Mouse (Mus musculus) myocyte (in vitro differentiated cells): ENCODE results near the gene Mcrip1. TPM values are rescaled to one million over a fixed set of nuclear protein-coding genes. Genes with fewer than 3 reads are reported as not detected.

Experiments
- H3K27me3 ChIP-seq: one replicate; pipeline ENCODE4 v1.6.1; 2011; ENCODE audit not compliant: control insufficient read depth, insufficient read depth, insufficient read length
- H3K36me3 ChIP-seq: one replicate; pipeline ENCODE4 v1.6.1; 2011; ENCODE audit not compliant: control insufficient read depth, insufficient read depth
- H3K4me2 ChIP-seq: one replicate; pipeline ENCODE4 v1.6.1; 2011; ENCODE audit warnings: low read depth, control low read depth
- H3K4me3 ChIP-seq: one replicate; pipeline ENCODE4 v1.5.1; 2011; ENCODE audit warnings: mild to moderate bottlenecking, control low read depth, moderate library complexity
- H3K79me2 ChIP-seq: one replicate; pipeline ENCODE4 v1.6.1; 2011; ENCODE audit not compliant: control insufficient read depth, insufficient read depth
- H3ac ChIP-seq: one replicate; pipeline ENCODE4 v1.6.1; 2011; ENCODE audit not compliant: control insufficient read depth, insufficient read length
- CEBPB ChIP-seq: IDR thresholded peaks from 2 replicates; pipeline ENCODE4 v1.6.1; 2011; ENCODE audit warnings: mild to moderate bottlenecking, moderate library complexity; ENCODE audit not compliant: poor library complexity, insufficient read depth, severe bottlenecking
- E2F4 ChIP-seq: IDR thresholded peaks from one replicate; pipeline ENCODE4 v1.6.1; 2011; ENCODE audit warnings: mild to moderate bottlenecking, control low read depth, moderate library complexity; ENCODE audit not compliant: insufficient read depth
- MAX ChIP-seq: IDR thresholded peaks from one replicate; pipeline ENCODE4 v1.6.1; 2011; ENCODE audit warnings: low read depth, mild to moderate bottlenecking, control low read depth
- MYOD1 ChIP-seq, 3 experiments: IDR thresholded peaks; one replicate each; pipeline ENCODE4 v1.6.1; 2011; ENCODE audit warnings: control low read depth in 2 of 3, low read depth in 2 of 3, mild to moderate bottlenecking in 2 of 3, moderate library complexity in 1 of 3; ENCODE audit not compliant: insufficient read length in 2 of 3, control insufficient read depth in 1 of 3
- MYOG ChIP-seq, 3 experiments: IDR thresholded peaks; one replicate each; pipeline ENCODE4 v1.6.1; 2011; ENCODE audit warnings: control low read depth in 2 of 3, low read depth in 2 of 3, mild to moderate bottlenecking in 2 of 3; ENCODE audit not compliant: insufficient read length in 2 of 3, control insufficient read depth in 1 of 3, insufficient read depth in 1 of 3
- POLR2A ChIP-seq: IDR thresholded peaks from one replicate; pipeline ENCODE4 v1.6.1; 2011; ENCODE audit warnings: low read depth, mild to moderate bottlenecking, control low read depth, moderate library complexity; ENCODE audit not compliant: insufficient read length
- POLR2AphosphoS2 ChIP-seq: IDR thresholded peaks from one replicate; pipeline ENCODE4 v1.6.1; 2011; ENCODE audit warnings: low read depth, control low read depth; ENCODE audit not compliant: insufficient read length
- REST ChIP-seq: IDR thresholded peaks from one replicate; pipeline ENCODE4 v1.6.1; 2011; ENCODE audit warnings: mild to moderate bottlenecking, control low read depth, moderate library complexity; ENCODE audit not compliant: insufficient read depth, insufficient read length
- SRF ChIP-seq: IDR thresholded peaks from one replicate; pipeline ENCODE4 v1.6.1; 2011; ENCODE audit warnings: low read depth; ENCODE audit not compliant: control insufficient read depth, insufficient read length
- TCF12 ChIP-seq: IDR thresholded peaks from one replicate; pipeline ENCODE4 v1.6.1; 2011; ENCODE audit warnings: mild to moderate bottlenecking, control low read depth; ENCODE audit not compliant: poor library complexity, insufficient read depth, severe bottlenecking
- TCF3 ChIP-seq: IDR thresholded peaks from one replicate; pipeline ENCODE4 v1.6.1; 2011; ENCODE audit warnings: low read depth, control low read depth; ENCODE audit not compliant: insufficient read length
- USF1 ChIP-seq: IDR thresholded peaks from one replicate; pipeline ENCODE4 v1.6.1; 2011; ENCODE audit warnings: low read depth, mild to moderate bottlenecking, control low read depth, moderate library complexity
- polyA plus RNA-seq: library from polyadenylated mRNA; unstranded; fragments of >200 nt; fragmentation: generic; extraction: Trizol; gene quantifications from one replicate; pipeline ENCODE4 v1.2.1, GENCODE M21; 2012; ENCODE audit warnings: missing spikeins

Mcrip1 gene
- 237 TPM for polyA plus RNA-seq

DNA sequence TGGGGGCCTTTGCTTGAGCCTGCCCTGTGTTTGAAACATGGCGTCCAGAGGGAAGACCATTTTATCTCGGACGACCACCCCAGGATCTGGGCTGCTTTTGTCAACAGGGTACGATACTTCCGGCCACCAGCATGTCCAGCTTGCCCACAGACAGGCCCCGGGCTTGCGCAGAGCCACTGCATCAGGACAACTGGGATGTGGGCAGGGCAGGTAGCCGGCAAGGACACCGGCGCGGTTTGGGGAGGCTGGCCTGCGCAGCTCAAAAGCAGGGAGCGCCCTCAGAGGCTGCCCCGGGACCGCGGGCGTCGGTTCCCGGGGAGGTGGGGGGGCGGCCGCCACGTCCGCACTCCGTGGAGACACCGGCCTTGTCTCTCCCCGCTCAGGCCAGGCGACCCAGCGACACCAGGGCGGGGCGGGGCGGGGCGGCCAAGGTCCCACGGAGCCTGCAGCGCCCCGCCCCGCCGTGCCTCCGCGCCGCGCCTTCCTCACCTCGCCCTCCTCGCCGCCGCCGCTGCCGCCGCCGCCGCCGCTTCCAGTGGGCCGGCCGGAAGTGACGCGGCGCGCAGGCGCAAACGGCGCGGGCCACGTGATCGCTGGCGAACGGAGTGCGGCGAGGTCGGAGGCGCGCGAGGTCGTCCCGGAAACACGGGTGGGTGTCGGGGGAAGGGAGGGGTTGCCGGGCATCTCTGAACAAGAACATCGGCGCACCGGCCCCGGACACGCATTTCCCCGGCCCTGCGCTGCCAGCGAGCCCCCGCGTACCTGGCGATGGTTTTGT, at the start of gene Mcrip1:
Gene Mcrip1 (minus strand): TSS at position 560 of the 778 bp plus-strand sequence.
- peak within 1 kb of the TSS; percentile 99 for H3K4me2 ChIP-seq
- TF ChIP-seq E2F4 (peak; percentile 26), POLR2A (peak; percentile 92), TCF12 (no peak), REST (no peak), MAX (no peak), CEBPB (no peak), USF1 (peak; percentile 89), SRF (no peak), TCF3 (no peak), POLR2AphosphoS2 (peak; percentile 93), MYOD1 (IDR thresholded peaks at IDR 0.05; ENCODE audit: control insufficient read depth in 1 of 3, insufficient read length in 2 of 3, low read depth in 2 of 3) (peak in 1 of 3 experiments; percentile 40), MYOG (IDR thresholded peaks at IDR 0.05; ENCODE audit: control insufficient read depth in 1 of 3, insufficient read depth in 1 of 3, insufficient read length in 2 of 3, low read depth in 2 of 3) (peak in 1 of 3 experiments; percentile 28)
- H3K36me3 ChIP-seq, result no peaks in the 10 kb centered on the region
- peak within 1 kb of the TSS; percentile 75 for H3K4me3 ChIP-seq
- peaks cover 33% of the 10 kb centered on the region for H3K79me2 ChIP-seq
- peak within 1 kb of the TSS; percentile 63 for H3ac ChIP-seq
- no peaks in the 10 kb centered on the region for H3K27me3 ChIP-seq

GRCm38 (mm10) chr11:120598990-120599549, 49.5 kb upstream of the Mcrip1 start:
- no peak for TF ChIP-seq USF1
- no peak for TF ChIP-seq E2F4
- no peak for TF ChIP-seq TCF12
- no peak for TF ChIP-seq TCF3
- TF ChIP-seq MYOD1 (IDR thresholded peaks at IDR 0.05; ENCODE audit: control insufficient read depth in 1 of 3, insufficient read length in 2 of 3, low read depth in 2 of 3), result no peak
- TF ChIP-seq SRF, result no peak
- no peak for TF ChIP-seq MYOG (IDR thresholded peaks at IDR 0.05; ENCODE audit: control insufficient read depth in 1 of 3, insufficient read depth in 1 of 3, insufficient read length in 2 of 3, low read depth in 2 of 3)
- no peak for TF ChIP-seq POLR2A
- TF ChIP-seq CEBPB, result no peak
- no peak for TF ChIP-seq MAX
- TF ChIP-seq REST, result no peak
- no peak for TF ChIP-seq POLR2AphosphoS2
- H3K79me2 ChIP-seq, result peaks cover 55% of the 10 kb centered on the region
- H3K27me3 ChIP-seq, result no peaks in the 10 kb centered on the region
- H3K4me3 ChIP-seq, result peak overlapping the region; percentile 57
- H3ac ChIP-seq, result peak overlapping the region; percentile 83
- H3K36me3 ChIP-seq, result peaks cover 36% of the 10 kb centered on the region
- H3K4me2 ChIP-seq, result peak overlapping the region; percentile 100

- H3K36me3 ChIP-seq, result peaks cover 43% of the 10 kb centered on the region
- no peaks in the 10 kb centered on the region for H3K27me3 ChIP-seq
- peak within 1 kb of the TSS; percentile 83 for H3ac ChIP-seq
- peaks cover 62% of the 10 kb centered on the region for H3K79me2 ChIP-seq
- TF ChIP-seq MYOD1 (IDR thresholded peaks at IDR 0.05; ENCODE audit: control insufficient read depth in 1 of 3, insufficient read length in 2 of 3, low read depth in 2 of 3) (no peak), TCF3 (no peak), MYOG (IDR thresholded peaks at IDR 0.05; ENCODE audit: control insufficient read depth in 1 of 3, insufficient read depth in 1 of 3, insufficient read length in 2 of 3, low read depth in 2 of 3) (peak in 1 of 3 experiments; percentile 22), SRF (peak; percentile 60), CEBPB (no peak), REST (peak; percentile 40), POLR2A (peak; percentile 96), E2F4 (peak; percentile 91), POLR2AphosphoS2 (peak; percentile 99), MAX (peak; percentile 87), USF1 (no peak), TCF12 (no peak)
- peak within 1 kb of the TSS; percentile 57 for H3K4me3 ChIP-seq
- H3K4me2 ChIP-seq, result peak within 1 kb of the TSS; percentile 100
Observed at GRCm38 (mm10) chr11:120598283-120598989, 48.9 kb upstream of the Mcrip1 start, which contains the start of the genes Alyref and Anapc11. Gene Alyref, minus strand, starts transcription at chr11:120598365. Gene Anapc11, plus strand, starts transcription at chr11:120598421.
